Mouse (Mus musculus) kidney, adult 2 months (tissue): Measurements from ENCODE around the gene Psma6.

Experiments used
- CTCF ChIP-seq: fragments of 200-500 bp; conservative IDR thresholded peaks from 2 replicates; pipeline ENCODE4 v1.5.1; 2011; ENCODE audit warnings: low read depth, mild to moderate bottlenecking, control low read depth, low read length, moderate library complexity, mixed read lengths; ENCODE audit not compliant: insufficient read depth, insufficient read length
- POLR2A ChIP-seq: fragments of 200-500 bp; IDR thresholded peaks from one replicate; pipeline ENCODE4 v1.6.1; 2011; ENCODE audit warnings: low read depth, low read length, control low read depth

GRCm38 (mm10) chr12:55467331-55468180 is 83.5 kb downstream of the Psma6 start:
- no peak for TF ChIP-seq CTCF
- TF ChIP-seq POLR2A: no peak
